Mouse (Mus musculus) ZHBTc4 (cell line): ENCODE data around the gene Clec9a.

Experiments
- DNase-seq: peaks from one replicate; pipeline ENCODE4 v3.0.0-alpha.2; 2011; ENCODE audit warnings: low read depth, low spot score

The Clec9a gene

DNA sequence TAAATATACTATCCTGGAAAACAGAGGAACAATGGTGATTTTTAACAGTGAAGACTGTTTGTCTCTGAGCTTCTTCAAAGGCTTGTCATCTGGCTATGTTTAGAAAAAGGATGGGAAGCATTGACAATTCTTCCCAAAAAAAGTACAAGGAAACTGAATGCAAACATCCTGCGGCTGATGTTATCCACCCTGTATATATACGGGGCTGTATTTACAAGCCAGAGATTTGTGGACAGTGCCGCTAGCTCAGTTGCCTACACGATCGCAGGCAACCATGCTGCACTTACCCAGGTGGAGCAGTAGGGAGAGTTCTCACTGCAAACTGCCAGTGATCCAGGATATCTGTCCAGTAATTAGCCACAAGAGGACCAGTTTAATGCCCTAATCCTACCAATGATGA, 16.6 kb downstream of the Clec9a start:
- no peak for DNase-seq

DNA sequence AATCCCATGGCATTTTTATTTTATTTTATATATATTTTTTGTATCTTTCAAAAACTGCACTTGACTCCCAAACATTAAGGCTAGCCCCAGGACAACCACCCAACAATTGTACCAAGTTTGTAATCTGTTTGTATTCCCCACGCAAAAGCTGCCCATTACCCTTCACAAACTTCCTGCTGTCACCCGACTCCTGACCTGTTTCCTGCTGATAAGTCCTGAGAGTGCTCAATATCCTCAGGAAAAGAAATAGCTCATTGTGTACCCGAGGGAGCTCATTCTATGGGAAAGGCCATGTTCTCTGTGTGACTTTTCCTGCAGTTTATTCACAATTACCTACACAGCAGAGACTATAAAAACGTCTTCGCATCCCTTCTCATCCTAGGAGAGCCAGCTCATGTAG, 17.1 kb downstream of the Clec9a start:
- no peak for DNase-seq

DNA sequence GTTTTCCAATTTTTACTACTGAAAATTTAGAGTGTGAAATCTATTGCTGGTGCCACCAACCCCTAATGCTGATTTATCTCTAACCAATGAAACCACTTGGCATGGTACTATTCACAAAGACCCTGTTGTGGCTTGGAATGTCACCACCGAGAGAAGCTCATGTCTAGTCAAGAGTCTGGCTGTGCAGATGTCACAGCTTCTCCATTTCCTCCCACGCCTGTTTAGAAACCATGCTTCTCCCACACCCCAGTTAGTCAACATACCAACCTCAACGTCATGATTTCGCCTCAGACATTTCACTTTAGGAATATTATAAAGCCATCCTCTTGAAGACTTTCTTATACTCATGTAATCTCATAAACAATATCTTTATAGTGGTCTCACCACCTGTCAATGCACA, 18.6 kb downstream of the Clec9a start:
- no peak for DNase-seq

DNA sequence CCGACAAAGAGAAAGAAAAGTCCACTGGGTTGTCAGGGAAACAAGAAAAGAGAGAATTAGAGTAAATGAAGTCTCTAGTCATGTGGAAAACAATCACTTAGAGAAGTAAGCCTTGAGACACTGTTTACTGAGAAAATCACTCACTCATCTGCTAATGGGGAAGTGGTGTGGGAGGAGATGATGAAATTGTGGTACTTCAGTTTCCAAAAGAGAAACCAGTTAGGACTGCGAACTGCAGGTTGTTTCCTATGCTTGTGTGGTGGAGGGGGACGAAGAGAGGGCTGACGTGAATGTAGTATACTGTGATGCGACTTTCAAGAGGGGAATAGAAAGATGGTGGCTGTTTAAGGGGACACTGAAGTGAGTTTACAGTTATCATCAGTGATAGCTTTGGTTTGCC, 25.6 kb downstream of the Clec9a start:
- DNase-seq, result no peak

DNA sequence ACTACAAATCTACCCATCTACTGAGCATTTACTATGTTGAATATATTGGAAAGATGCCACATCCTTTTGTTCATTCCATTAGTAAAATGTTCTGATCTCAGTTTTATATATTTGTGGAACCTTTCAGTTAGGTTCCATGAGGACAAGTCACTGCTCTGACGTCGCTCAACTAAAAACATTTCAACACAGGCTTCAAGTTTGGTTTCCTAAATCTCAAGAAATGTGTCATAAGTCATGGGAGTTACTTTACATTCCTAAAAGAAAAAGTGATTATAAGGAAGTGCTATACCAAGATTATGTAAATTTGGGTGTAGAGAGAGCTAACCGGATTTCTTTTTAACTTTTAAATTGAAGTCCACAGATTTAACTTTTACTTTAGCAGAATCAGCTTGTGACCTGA, 27.4 kb downstream of the Clec9a start:
- DNase-seq, result no peak

DNA sequence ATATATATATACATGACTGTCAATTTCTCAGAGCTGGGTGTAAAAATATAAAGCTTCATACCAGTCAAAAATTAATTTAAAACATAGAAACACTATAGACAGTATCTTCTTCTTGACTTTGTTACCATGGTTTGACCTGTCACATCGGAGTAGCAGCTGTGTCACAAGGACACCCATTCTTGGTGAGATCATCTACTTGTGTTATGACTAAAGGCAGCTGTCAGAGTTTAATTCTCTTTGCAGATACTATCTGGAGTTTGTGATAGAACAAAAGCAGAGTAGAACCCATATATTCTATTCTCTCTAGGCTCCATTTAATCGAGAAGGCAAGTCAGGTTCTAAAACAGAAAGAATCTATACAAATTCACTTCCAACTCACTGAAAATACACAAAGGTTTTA, 29.4 kb downstream of the Clec9a start:
- DNase-seq, result no peak

DNA sequence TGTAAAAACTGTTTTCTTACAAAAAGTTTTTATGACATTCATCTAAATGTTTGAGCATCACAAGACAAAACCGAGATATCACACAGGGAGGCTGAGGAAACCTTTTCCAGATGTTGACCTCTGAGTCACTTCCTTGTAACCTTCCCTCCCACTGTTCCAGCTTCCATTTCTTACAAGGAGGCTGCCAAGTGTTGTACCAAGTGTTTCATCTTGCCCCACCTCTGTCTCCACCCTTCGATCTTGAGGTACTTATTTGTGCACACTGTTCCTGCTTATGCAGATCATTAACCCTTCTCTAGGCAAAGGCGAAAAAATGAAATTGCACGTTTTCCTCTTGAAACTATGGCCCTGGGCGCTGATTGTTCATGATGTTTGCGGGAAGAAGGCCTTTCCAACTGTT, 41.1 kb downstream of the Clec9a start:
- DNase-seq, result no peak

DNA sequence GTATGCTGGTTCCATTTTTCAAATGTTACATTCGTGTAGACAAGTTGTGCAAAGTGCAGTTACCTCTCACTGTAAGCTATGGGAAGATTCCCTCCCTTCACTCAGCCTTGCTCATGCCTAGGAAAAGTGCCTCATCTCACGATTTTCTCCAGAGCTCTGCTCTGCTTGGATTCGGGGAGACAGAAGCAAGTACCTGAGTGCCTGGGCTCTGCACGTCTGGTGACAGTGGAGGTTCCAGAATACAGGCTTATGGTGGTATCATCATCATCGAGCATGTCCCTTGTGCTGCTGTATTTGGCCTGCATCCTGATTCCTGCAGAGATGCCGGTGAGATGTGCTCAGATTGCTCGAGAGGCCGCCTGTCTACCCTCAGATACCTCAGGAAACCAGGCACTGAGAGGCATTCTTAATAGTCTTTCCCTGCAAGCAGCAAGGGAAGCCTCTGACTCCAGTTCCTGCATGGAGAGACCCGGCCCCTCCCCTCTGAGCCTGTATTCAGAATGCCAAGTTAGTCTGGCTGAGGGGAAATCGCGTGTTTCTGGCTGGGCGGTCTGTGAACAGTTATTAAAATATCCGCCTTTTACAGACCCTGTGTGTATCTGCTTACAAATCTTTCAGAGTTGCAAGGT, 42.9 kb downstream of the Clec9a start, which contains the start of gene Clec1a:
Clec1a (minus strand) TSS at position 590 of the 629 bp plus-strand sequence.
- DNase-seq, result peak; percentile 7

DNA sequence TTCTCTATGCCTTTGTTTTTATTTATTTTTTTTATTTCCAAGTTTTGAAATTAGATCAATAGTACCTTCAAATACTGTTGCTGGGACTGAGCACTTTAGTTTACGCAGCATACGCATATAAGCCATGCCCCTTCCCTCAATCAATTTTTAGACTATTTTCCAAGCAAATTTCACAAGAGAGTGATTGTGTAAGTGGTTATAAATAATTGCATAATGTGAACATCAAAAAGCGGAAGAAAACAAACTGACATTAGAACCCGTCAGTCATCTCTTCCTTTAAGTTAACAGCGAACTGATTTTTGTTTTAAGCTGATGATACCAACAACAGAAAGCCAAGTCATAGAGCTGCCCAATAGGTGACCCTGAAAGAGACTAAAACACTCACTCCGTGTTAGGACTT, 62.7 kb downstream of the Clec9a start:
- DNase-seq, result no peak

DNA sequence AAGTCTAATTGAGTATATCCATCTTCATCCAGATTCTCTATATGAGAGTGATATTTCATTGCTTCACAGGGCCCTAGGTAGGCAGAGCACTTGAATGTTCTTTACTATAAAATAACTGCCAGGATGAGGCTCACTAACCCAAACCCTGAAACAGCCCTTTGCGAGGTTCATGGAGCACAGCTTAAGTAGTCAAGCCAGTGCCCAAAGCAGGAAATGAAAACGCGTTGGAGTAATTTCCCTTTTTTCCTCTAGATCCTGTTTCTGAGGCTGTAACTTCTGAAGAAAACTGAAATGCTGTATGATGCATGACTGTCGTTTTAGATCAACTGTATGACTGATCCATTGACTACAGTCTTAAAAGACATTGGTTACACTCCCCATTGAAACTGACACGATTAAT, 64.0 kb downstream of the Clec9a start:
- no peak for DNase-seq
